Comparison of ENCODE assay signal across 21 mouse cellular contexts in the genomic region with DNA sequence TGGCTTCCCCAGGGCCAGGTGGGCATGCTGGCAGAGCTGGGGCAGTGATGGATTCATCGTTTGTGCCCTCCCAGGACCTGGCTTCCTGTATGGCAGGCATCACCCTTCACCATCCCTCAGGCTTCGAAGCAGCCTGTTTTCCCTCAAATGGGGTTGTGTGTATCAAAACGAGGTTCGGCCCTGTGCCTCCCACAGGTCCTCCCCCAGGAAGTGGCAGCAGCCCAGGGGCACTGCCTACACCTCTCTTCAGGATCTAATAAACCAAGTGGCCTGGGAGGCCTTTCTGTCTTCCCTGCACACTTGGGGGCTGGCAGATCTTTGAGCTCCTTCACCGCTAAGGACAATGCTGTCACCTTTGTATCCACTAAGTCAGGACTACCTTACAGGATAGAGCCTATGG. TPM values are rescaled to one million over a fixed set of nuclear protein-coding genes. Genes with fewer than 3 reads are reported as not detected.
A peak's percentile ranks its signal among the peaks of the same experiment; 100 is the strongest.
DNase-seq lines count a peak whose midpoint lies in the region; ATAC-seq lines count a peak whose summit lies in the region.
"Had no signal": no experiment of that assay in that cellular context is flagged by ENCODE, and none has a peak within 500 bp of the region (broad histone marks: within the 10 kb centered on the region; RNA-seq: fewer than 3 reads in every experiment).

No protein-coding gene starts in this region.

- H3K27me3 ChIP-seq in forebrain, embryonic 10.5 days (ENCODE audit: poor library complexity, severe bottlenecking): no peaks in the 10 kb centered on the region
- H3K27me3 ChIP-seq in forebrain, embryonic 14.5 days (replicated peaks; ENCODE audit: control insufficient read depth, insufficient read depth, low read length): no peaks in the 10 kb centered on the region
- H3K27me3 ChIP-seq in kidney, embryonic 15.5 days: no peaks in the 10 kb centered on the region
- H3K27me3 ChIP-seq in kidney, embryonic 14.5 days (ENCODE audit: control insufficient read depth, insufficient read depth, low read length): no peaks in the 10 kb centered on the region
- H3K27me3 ChIP-seq in stomach, embryonic 15.5 days (replicated peaks): no peaks in the 10 kb centered on the region
- H3K27me3 ChIP-seq: forebrain, embryonic 13.5 days; hindbrain, embryonic 15.5 days had no signal

- no peaks in the 10 kb centered on the region for H3K9me3 ChIP-seq in forebrain, embryonic 10.5 days
- H3K9me3 ChIP-seq in forebrain, embryonic 14.5 days (replicated peaks; ENCODE audit: control insufficient read depth, low read length): no peaks in the 10 kb centered on the region
- H3K9me3 ChIP-seq in kidney, embryonic 15.5 days (replicated peaks): no peaks in the 10 kb centered on the region
- no peaks in the 10 kb centered on the region for H3K9me3 ChIP-seq in kidney, embryonic 14.5 days (ENCODE audit: control insufficient read depth, low read length)
- H3K9me3 ChIP-seq in stomach, embryonic 15.5 days: no peaks in the 10 kb centered on the region
- H3K9me3 ChIP-seq: forebrain, embryonic 13.5 days; G1E; heart, embryonic 10.5 days; hindbrain, embryonic 15.5 days had no signal

- H3K36me3 ChIP-seq in forebrain, embryonic 10.5 days (replicated peaks): peaks cover 55% of the 10 kb centered on the region
- peaks cover 49% of the 10 kb centered on the region for H3K36me3 ChIP-seq in forebrain, embryonic 14.5 days (ENCODE audit: control insufficient read depth, insufficient read depth, low read length)
- peaks cover 53% of the 10 kb centered on the region for H3K36me3 ChIP-seq in kidney, embryonic 15.5 days
- peaks cover 49% of the 10 kb centered on the region for H3K36me3 ChIP-seq in kidney, embryonic 14.5 days (ENCODE audit: control insufficient read depth, insufficient read depth, low read length)
- peaks cover 34% of the 10 kb centered on the region for H3K36me3 ChIP-seq in stomach, embryonic 15.5 days

- ATAC-seq in forebrain, embryonic 14.5 days: no peak
- no peak for ATAC-seq in kidney, embryonic 15.5 days (replicated peaks; ENCODE audit: low FRiP score)
- no peak for ATAC-seq in kidney, embryonic 14.5 days (ENCODE audit: low FRiP score, low TSS enrichment)
- no peak for ATAC-seq in stomach, embryonic 15.5 days (ENCODE audit: insufficient read depth, low FRiP score, low read depth)
- ATAC-seq: CD4-positive, CD25-positive, alpha-beta regulatory T cell, adult 4 months; forebrain, embryonic 13.5 days; inflammation-experienced regulatory T-cells, adult 6 months had no signal

- H3K4me1 ChIP-seq in forebrain, embryonic 10.5 days: peaks cover 12% of the 10 kb centered on the region
- no peaks in the 10 kb centered on the region for H3K4me1 ChIP-seq in forebrain, embryonic 14.5 days (ENCODE audit: control insufficient read depth, insufficient read depth, low read length)
- peaks cover 9% of the 10 kb centered on the region for H3K4me1 ChIP-seq in kidney, embryonic 15.5 days
- no peaks in the 10 kb centered on the region for H3K4me1 ChIP-seq in kidney, embryonic 14.5 days (ENCODE audit: control insufficient read depth, insufficient read depth, low read length)
- H3K4me1 ChIP-seq in stomach, embryonic 15.5 days: peaks cover 21% of the 10 kb centered on the region; the same call in 1 of the 2 replicates

- 0 out of 2 replicates have a peak overlapping the region, but pooled peaks have one; percentile 5 for H3K4me3 ChIP-seq in forebrain, embryonic 10.5 days
- no peak overlapping the region for H3K4me3 ChIP-seq in forebrain, embryonic 14.5 days (ENCODE audit: low read depth, low read length)
- H3K4me3 ChIP-seq in kidney, embryonic 15.5 days (replicated peaks): no peak overlapping the region
- H3K4me3 ChIP-seq in kidney, embryonic 14.5 days (ENCODE audit: low read length): no peak overlapping the region
- H3K4me3 ChIP-seq in stomach, embryonic 15.5 days (replicated peaks): no peak overlapping the region
- H3K4me3 ChIP-seq: forebrain, embryonic 13.5 days; heart, embryonic 10.5 days; hindbrain, embryonic 15.5 days had no signal

- DNase-seq in forebrain, embryonic 10.5 days (ENCODE audit: extremely low spot score, low spot score): no peak
- no peak for DNase-seq in forebrain, embryonic 14.5 days (ENCODE audit: low spot score)
- DNase-seq in testis, postnatal 14 days (ENCODE audit: low spot score): peak; percentile 54
- no peak for DNase-seq in thymus, adult 18-20 months
- no peak for DNase-seq in cerebellum, adult 11 months
- DNase-seq: B cell, adult 2 months; cerebellum, adult 11-12 months; cerebellum, adult 9-11 months; gastrocnemius, postnatal 36 days; heart, adult 11 months; heart, postnatal 10 days; heart, postnatal 4 days had no signal

- no peak overlapping the region for H3K27ac ChIP-seq in forebrain, embryonic 10.5 days
- H3K27ac ChIP-seq in forebrain, embryonic 14.5 days (ENCODE audit: low read depth, low read length): no peak overlapping the region
- 0 out of 2 replicates have a peak overlapping the region, but pooled peaks have one; percentile 55 for H3K27ac ChIP-seq in kidney, embryonic 15.5 days
- no peak overlapping the region for H3K27ac ChIP-seq in kidney, embryonic 14.5 days (ENCODE audit: low read depth, low read length)
- peak overlapping the region; percentile 31; the same call in 1 of the 2 replicates for H3K27ac ChIP-seq in stomach, embryonic 15.5 days
- H3K27ac ChIP-seq: forebrain, embryonic 13.5 days; heart, embryonic 10.5 days; hindbrain, embryonic 15.5 days had no signal

- 91% methylated on average over 5 of the region's 5 CpGs for WGBS in forebrain, embryonic 10.5 days
- 95% methylated on average over 5 of the region's 5 CpGs for WGBS in forebrain, embryonic 14.5 days
- WGBS in kidney, embryonic 15.5 days: 77% methylated on average over 5 of the region's 5 CpGs
- WGBS in kidney, embryonic 14.5 days: 79% methylated on average over 5 of the region's 5 CpGs
- WGBS in stomach, embryonic 15.5 days: 73% methylated on average over 5 of the region's 5 CpGs

- H3K9ac ChIP-seq in forebrain, embryonic 14.5 days (ENCODE audit: low read length): no peak overlapping the region
- H3K9ac ChIP-seq in kidney, embryonic 15.5 days: no peak overlapping the region
- no peak overlapping the region for H3K9ac ChIP-seq in kidney, embryonic 14.5 days (ENCODE audit: low read depth, low read length)
- no peak overlapping the region for H3K9ac ChIP-seq in stomach, embryonic 15.5 days
- H3K9ac ChIP-seq: forebrain, embryonic 13.5 days; hindbrain, embryonic 15.5 days had no signal

- H3K4me2 ChIP-seq in forebrain, embryonic 14.5 days (ENCODE audit: low read length): no peak overlapping the region
- H3K4me2 ChIP-seq in kidney, embryonic 15.5 days: no peak overlapping the region
- no peak overlapping the region for H3K4me2 ChIP-seq in kidney, embryonic 14.5 days (replicated peaks; ENCODE audit: low read depth, low read length)
- H3K4me2 ChIP-seq in stomach, embryonic 15.5 days: no peak overlapping the region
- H3K4me2 ChIP-seq: forebrain, embryonic 13.5 days; hindbrain, embryonic 15.5 days had no signal

RNA-seq across cellular contexts. Expression of gene Slc25a10, which starts 7.3 kb away (rescaled TPM):
- polyA plus RNA-seq in forebrain, embryonic 10.5 days (2016; fragmentation: Nextera tagmentation; extraction: Ambion mirVana): 69.3 and 71.6 TPM in 2 replicates
- polyA plus RNA-seq in forebrain, embryonic 14.5 days (2014; fragmentation: Nextera tagmentation; extraction: Ambion mirVana): 29.7 and 31.6 TPM in 2 replicates
- polyA plus RNA-seq in kidney, embryonic 15.5 days (2015; fragmentation: Nextera tagmentation; extraction: Ambion mirVana): 84.6 and 91.9 TPM in 2 replicates
- polyA plus RNA-seq in kidney, embryonic 14.5 days (2014; fragmentation: Nextera tagmentation; extraction: Ambion mirVana): 65.3 and 79.1 TPM in 2 replicates
- 70.7 and 71.4 TPM in 2 replicates for polyA plus RNA-seq in stomach, embryonic 15.5 days (2015; fragmentation: Nextera tagmentation; extraction: Ambion mirVana)

RNA-seq across cellular contexts. Expression of gene Mrpl12, which starts 14.5 kb away (rescaled TPM):
- polyA plus RNA-seq in forebrain, embryonic 10.5 days (2016; fragmentation: Nextera tagmentation; extraction: Ambion mirVana): 211 and 215 TPM in 2 replicates
- polyA plus RNA-seq in forebrain, embryonic 14.5 days (2014; fragmentation: Nextera tagmentation; extraction: Ambion mirVana): 143 and 155 TPM in 2 replicates
- 166 and 172 TPM in 2 replicates for polyA plus RNA-seq in kidney, embryonic 15.5 days (2015; fragmentation: Nextera tagmentation; extraction: Ambion mirVana)
- 176 and 218 TPM in 2 replicates for polyA plus RNA-seq in kidney, embryonic 14.5 days (2014; fragmentation: Nextera tagmentation; extraction: Ambion mirVana)
- 157 and 168 TPM in 2 replicates for polyA plus RNA-seq in stomach, embryonic 15.5 days (2015; fragmentation: Nextera tagmentation; extraction: Ambion mirVana)

RNA-seq across cellular contexts. Expression of gene Arl16, which starts 31.5 kb away (rescaled TPM):
- 60.7 and 62.1 TPM in 2 replicates for polyA plus RNA-seq in forebrain, embryonic 10.5 days (2016; fragmentation: Nextera tagmentation; extraction: Ambion mirVana)
- 37.4 and 43.9 TPM in 2 replicates for polyA plus RNA-seq in forebrain, embryonic 14.5 days (2014; fragmentation: Nextera tagmentation; extraction: Ambion mirVana)
- polyA plus RNA-seq in kidney, embryonic 15.5 days (2015; fragmentation: Nextera tagmentation; extraction: Ambion mirVana): 42.7 and 53.3 TPM in 2 replicates
- 46.4 and 51.5 TPM in 2 replicates for polyA plus RNA-seq in kidney, embryonic 14.5 days (2014; fragmentation: Nextera tagmentation; extraction: Ambion mirVana)
- 40.0 and 42.7 TPM in 2 replicates for polyA plus RNA-seq in stomach, embryonic 15.5 days (2015; fragmentation: Nextera tagmentation; extraction: Ambion mirVana)

RNA-seq across cellular contexts. Expression of gene Gcgr, which starts 31.6 kb away (rescaled TPM):
- 0.07 and 0.16 TPM in 2 replicates for polyA plus RNA-seq in forebrain, embryonic 10.5 days (2016; fragmentation: Nextera tagmentation; extraction: Ambion mirVana)
- 0.14 TPM in 1 of 2 replicates, not detected in the other for polyA plus RNA-seq in forebrain, embryonic 14.5 days (2014; fragmentation: Nextera tagmentation; extraction: Ambion mirVana)
- polyA plus RNA-seq in kidney, embryonic 15.5 days (2015; fragmentation: Nextera tagmentation; extraction: Ambion mirVana): 2.4 and 2.6 TPM in 2 replicates
- 2.0 and 2.4 TPM in 2 replicates for polyA plus RNA-seq in kidney, embryonic 14.5 days (2014; fragmentation: Nextera tagmentation; extraction: Ambion mirVana)
- polyA plus RNA-seq in stomach, embryonic 15.5 days (2015; fragmentation: Nextera tagmentation; extraction: Ambion mirVana): 1.7 and 2.4 TPM in 2 replicates
- polyA plus RNA-seq: CD4-positive, CD25-positive, alpha-beta regulatory T cell, adult 4 months; G1E; inflammation-experienced regulatory T-cells, adult 6 months had no signal

RNA-seq across cellular contexts. Expression of gene Ccdc137, which starts 41.0 kb away (rescaled TPM):
- polyA plus RNA-seq in forebrain, embryonic 10.5 days (2016; fragmentation: Nextera tagmentation; extraction: Ambion mirVana): 39.6 and 46.3 TPM in 2 replicates
- polyA plus RNA-seq in forebrain, embryonic 14.5 days (2014; fragmentation: Nextera tagmentation; extraction: Ambion mirVana): 18.6 and 18.8 TPM in 2 replicates
- 40.5 and 41.9 TPM in 2 replicates for polyA plus RNA-seq in kidney, embryonic 15.5 days (2015; fragmentation: Nextera tagmentation; extraction: Ambion mirVana)
- 27.4 and 32.8 TPM in 2 replicates for polyA plus RNA-seq in kidney, embryonic 14.5 days (2014; fragmentation: Nextera tagmentation; extraction: Ambion mirVana)
- 30.5 and 32.2 TPM in 2 replicates for polyA plus RNA-seq in stomach, embryonic 15.5 days (2015; fragmentation: Nextera tagmentation; extraction: Ambion mirVana)

Comparison
In these comparisons a context has a peak if more than half of its experiments do, and no peak if none do; other contexts are left out.
1. H3K27ac ChIP-seq: peak in kidney, embryonic 15.5 days (single experiment) and stomach, embryonic 15.5 days (single experiment); none in forebrain, embryonic 10.5 days (single experiment), forebrain, embryonic 14.5 days (single experiment) and kidney, embryonic 14.5 days (single experiment).